Mouse (Mus musculus): Measurements from ENCODE around the gene Pi16. TPM values are rescaled to one million over a fixed set of nuclear protein-coding genes. Genes with fewer than 3 reads are reported as not detected.
"Not testable (repeated sequence)": the region's sequence is repeated elsewhere in the genome, so short reads cannot be mapped to it uniquely, and the experiment has no call there.

Pi16 gene
- polyA plus RNA-seq, 1 experiment: 0.55 TPM

- no peak overlapping the region for H3K4me3 ChIP-seq (ENCODE audit: insufficient read depth, poor library complexity, severe bottlenecking)
- H3K79me2 ChIP-seq (ENCODE audit: control insufficient read depth, insufficient read depth): peaks cover 35% of the 10 kb centered on the region
- no peaks in the 10 kb centered on the region for H3K27me3 ChIP-seq (ENCODE audit: control insufficient read depth, insufficient read depth, insufficient read length)
- peaks cover 29% of the 10 kb centered on the region for H3K79me3 ChIP-seq (ENCODE audit: low read depth)
- no peak overlapping the region for H3ac ChIP-seq (ENCODE audit: control insufficient read depth, insufficient read length, low read depth)
- H3K36me3 ChIP-seq (ENCODE audit: control insufficient read depth, insufficient read depth): peaks cover 13% of the 10 kb centered on the region
- TF ChIP-seq MYOG (IDR thresholded peaks at IDR 0.05; ENCODE audit: control insufficient read depth, extremely low read depth, insufficient read length) (no peak), CTCF (IDR thresholded peaks at IDR 0.05; ENCODE audit: control insufficient read depth, insufficient read depth, insufficient read length) (no peak), CEBPB (IDR thresholded peaks at IDR 0.05; ENCODE audit: low read depth) (no peak), MYOD1 (IDR thresholded peaks at IDR 0.05; ENCODE audit: control insufficient read depth, insufficient read length, low read depth) (no peak), MAX (IDR thresholded peaks at IDR 0.05) (no peak), FOSL1 (IDR thresholded peaks at IDR 0.05; ENCODE audit: insufficient read depth, low read length, poor library complexity, severe bottlenecking) (no peak), USF1 (IDR thresholded peaks at IDR 0.05; ENCODE audit: low read depth) (no peak)
These were observed 31.5 kb downstream of the Pi16 start for GRCm38 (mm10) chr17:29348996-29349395.

- Histone ChIP-seq H3K79me2 (ENCODE audit: control insufficient read depth, insufficient read depth) (peaks cover 15% of the 10 kb centered on the region), H3K79me3 (ENCODE audit: low read depth) (peaks cover 12% of the 10 kb centered on the region)
- H3K4me3 ChIP-seq (ENCODE audit: insufficient read depth, poor library complexity, severe bottlenecking); H3K27me3 ChIP-seq (ENCODE audit: control insufficient read depth, insufficient read depth, insufficient read length); H3ac ChIP-seq (ENCODE audit: control insufficient read depth, insufficient read length, low read depth); H3K36me3 ChIP-seq (ENCODE audit: control insufficient read depth, insufficient read depth): not testable (repeated sequence)
These were observed 33.6 kb downstream of the Pi16 start for GRCm38 (mm10) chr17:29351056-29351455.

GRCm38 (mm10) chr17:29355461-29355840 is 38.0 kb downstream of the Pi16 start:
- no peak overlapping the region for H3K4me3 ChIP-seq (ENCODE audit: insufficient read depth, poor library complexity, severe bottlenecking)
- no peaks in the 10 kb centered on the region for H3K36me3 ChIP-seq (ENCODE audit: control insufficient read depth, insufficient read depth)
- TF ChIP-seq MYOD1 (IDR thresholded peaks at IDR 0.05; ENCODE audit: control insufficient read depth, insufficient read length, low read depth): no peak

GRCm38 (mm10) chr17:29355841-29356478 is 38.5 kb downstream of the Pi16 start:
- no peak overlapping the region for H3ac ChIP-seq (ENCODE audit: control insufficient read depth, insufficient read length, low read depth)
- no peak for TF ChIP-seq CEBPB (IDR thresholded peaks at IDR 0.05; ENCODE audit: low read depth)
- no peak for TF ChIP-seq MYOG (IDR thresholded peaks at IDR 0.05; ENCODE audit: control insufficient read depth, extremely low read depth, insufficient read length)
- H3K36me3 ChIP-seq (ENCODE audit: control insufficient read depth, insufficient read depth): no peaks in the 10 kb centered on the region
- H3K27me3 ChIP-seq (ENCODE audit: control insufficient read depth, insufficient read depth, insufficient read length): no peaks in the 10 kb centered on the region
- H3K79me2 ChIP-seq (ENCODE audit: control insufficient read depth, insufficient read depth): no peaks in the 10 kb centered on the region
- no peak overlapping the region for H3K4me3 ChIP-seq (ENCODE audit: insufficient read depth, poor library complexity, severe bottlenecking)
- H3K79me3 ChIP-seq (ENCODE audit: low read depth): no peaks in the 10 kb centered on the region

More at GRCm38 (mm10) chr17:29355461-29355840, 38.0 kb downstream of the Pi16 start:
- H3K79me2 ChIP-seq (ENCODE audit: control insufficient read depth, insufficient read depth): no peaks in the 10 kb centered on the region
- no peak overlapping the region for H3ac ChIP-seq (ENCODE audit: control insufficient read depth, insufficient read length, low read depth)
- H3K79me3 ChIP-seq (ENCODE audit: low read depth): no peaks in the 10 kb centered on the region
- H3K27me3 ChIP-seq (ENCODE audit: control insufficient read depth, insufficient read depth, insufficient read length): no peaks in the 10 kb centered on the region

- no peak overlapping the region for H3K4me3 ChIP-seq (ENCODE audit: insufficient read depth, poor library complexity, severe bottlenecking)
- H3ac ChIP-seq (ENCODE audit: control insufficient read depth, insufficient read length, low read depth): no peak overlapping the region
- H3K36me3 ChIP-seq (ENCODE audit: control insufficient read depth, insufficient read depth): no peaks in the 10 kb centered on the region
- no peaks in the 10 kb centered on the region for H3K79me2 ChIP-seq (ENCODE audit: control insufficient read depth, insufficient read depth)
- H3K79me3 ChIP-seq (ENCODE audit: low read depth): no peaks in the 10 kb centered on the region
- no peak for TF ChIP-seq MYOD1 (IDR thresholded peaks at IDR 0.05; ENCODE audit: control insufficient read depth, insufficient read length, low read depth)
- peak; percentile 28 for TF ChIP-seq USF1 (IDR thresholded peaks at IDR 0.05; ENCODE audit: low read depth)
- TF ChIP-seq FOSL1 (IDR thresholded peaks at IDR 0.05; ENCODE audit: insufficient read depth, low read length, poor library complexity, severe bottlenecking): no peak
- H3K27me3 ChIP-seq (ENCODE audit: control insufficient read depth, insufficient read depth, insufficient read length): no peaks in the 10 kb centered on the region
These were observed 39.0 kb downstream of the Pi16 start for GRCm38 (mm10) chr17:29356479-29356856.

- no peak overlapping the region for H3K4me3 ChIP-seq (ENCODE audit: insufficient read depth, poor library complexity, severe bottlenecking)
- H3K27me3 ChIP-seq (ENCODE audit: control insufficient read depth, insufficient read depth, insufficient read length): no peaks in the 10 kb centered on the region
These were observed 39.4 kb downstream of the Pi16 start for GRCm38 (mm10) chr17:29356882-29357281.

More at GRCm38 (mm10) chr17:29356882-29357281, 39.4 kb downstream of the Pi16 start:
- no peak for TF ChIP-seq MYOG (IDR thresholded peaks at IDR 0.05; ENCODE audit: control insufficient read depth, extremely low read depth, insufficient read length)
- no peak for TF ChIP-seq USF1 (IDR thresholded peaks at IDR 0.05; ENCODE audit: low read depth)
- no peak for TF ChIP-seq CTCF (IDR thresholded peaks at IDR 0.05; ENCODE audit: control insufficient read depth, insufficient read depth, insufficient read length)
- no peak for TF ChIP-seq MAX (IDR thresholded peaks at IDR 0.05)
- TF ChIP-seq CEBPB (IDR thresholded peaks at IDR 0.05; ENCODE audit: low read depth): no peak
- no peak for TF ChIP-seq MYOD1 (IDR thresholded peaks at IDR 0.05; ENCODE audit: control insufficient read depth, insufficient read length, low read depth)
- TF ChIP-seq FOSL1 (IDR thresholded peaks at IDR 0.05; ENCODE audit: insufficient read depth, low read length, poor library complexity, severe bottlenecking): no peak
- no peaks in the 10 kb centered on the region for H3K79me2 ChIP-seq (ENCODE audit: control insufficient read depth, insufficient read depth)
- no peaks in the 10 kb centered on the region for H3K36me3 ChIP-seq (ENCODE audit: control insufficient read depth, insufficient read depth)
- H3K79me3 ChIP-seq (ENCODE audit: low read depth): no peaks in the 10 kb centered on the region
- H3ac ChIP-seq (ENCODE audit: control insufficient read depth, insufficient read length, low read depth): no peak overlapping the region
